Mouse (Mus musculus): ENCODE data around the gene Adamts2. TPM values are rescaled to one million over a fixed set of nuclear protein-coding genes. Genes with fewer than 3 reads are reported as not detected.

Gene Adamts2
- polyA plus RNA-seq, 1 experiment from 2014 or later, result 0.46 TPM

DNA sequence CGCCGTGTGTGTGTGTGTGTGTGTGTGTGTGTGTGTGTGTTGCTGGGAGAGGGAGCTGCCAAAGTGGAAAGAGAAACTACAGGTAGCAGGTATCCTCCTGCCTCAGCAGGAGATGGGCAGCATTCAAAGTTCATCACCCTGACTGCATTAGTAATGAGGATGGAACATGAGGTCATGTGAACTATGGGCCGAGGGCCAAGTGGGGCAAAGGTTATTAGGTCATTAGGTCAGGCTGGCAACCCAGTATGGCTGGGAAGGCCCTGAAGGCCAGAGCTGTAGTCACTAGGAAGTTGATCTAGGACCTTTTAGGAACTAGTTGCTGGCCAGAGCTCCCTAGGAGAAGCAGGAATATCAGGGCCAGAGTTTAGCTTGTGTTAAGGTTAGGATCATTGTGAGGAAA is 131.3 kb downstream of the Adamts2 start:
- peaks cover 7% of the 10 kb centered on the region; the same call in 1 of the 2 replicates for H3K4me1 ChIP-seq
- WGBS, result 23% methylated on average over 2 of the region's 3 CpGs
- no peaks in the 10 kb centered on the region for H3K36me3 ChIP-seq
- no peak for DNase-seq (ENCODE audit: low spot score)
- H3K9me3 ChIP-seq (replicated peaks), result no peaks in the 10 kb centered on the region
- no peak overlapping the region for H3K4me3 ChIP-seq
- no peaks in the 10 kb centered on the region for H3K27me3 ChIP-seq (ENCODE audit: low read depth, poor library complexity, severe bottlenecking)
- no peak overlapping the region for H3K27ac ChIP-seq

DNA sequence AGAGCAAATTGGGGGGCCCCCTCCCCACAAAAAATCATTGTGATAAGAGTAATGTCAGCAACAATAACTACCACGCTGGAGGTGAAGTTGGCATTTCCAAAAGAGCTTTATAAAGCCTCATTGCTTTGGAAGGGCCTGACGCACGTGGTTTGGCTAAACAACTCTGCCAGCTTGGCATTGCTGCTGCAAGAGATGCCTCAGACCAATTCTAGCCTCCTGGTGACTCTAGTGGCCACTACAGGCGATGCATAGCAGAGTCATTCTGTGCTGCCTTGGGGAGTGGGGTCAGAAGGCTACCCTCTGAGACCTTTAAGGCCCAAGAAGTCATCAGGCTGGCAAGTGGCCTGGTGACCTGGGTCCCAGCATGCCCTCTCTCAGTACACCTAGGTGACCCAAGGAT is 132.2 kb downstream of the Adamts2 start:
- Histone ChIP-seq H3K9me3 (replicated peaks) (no peaks in the 10 kb centered on the region), H3K4me1 (peaks cover 7% of the 10 kb centered on the region; the same call in 1 of the 2 replicates), H3K27ac (no peak overlapping the region), H3K27me3 (ENCODE audit: low read depth, poor library complexity, severe bottlenecking) (no peaks in the 10 kb centered on the region), H3K4me3 (no peak overlapping the region), H3K36me3 (no peaks in the 10 kb centered on the region)
- no peak for DNase-seq (ENCODE audit: low spot score)
- 74% methylated on average over 4 of the region's 4 CpGs for WGBS

DNA sequence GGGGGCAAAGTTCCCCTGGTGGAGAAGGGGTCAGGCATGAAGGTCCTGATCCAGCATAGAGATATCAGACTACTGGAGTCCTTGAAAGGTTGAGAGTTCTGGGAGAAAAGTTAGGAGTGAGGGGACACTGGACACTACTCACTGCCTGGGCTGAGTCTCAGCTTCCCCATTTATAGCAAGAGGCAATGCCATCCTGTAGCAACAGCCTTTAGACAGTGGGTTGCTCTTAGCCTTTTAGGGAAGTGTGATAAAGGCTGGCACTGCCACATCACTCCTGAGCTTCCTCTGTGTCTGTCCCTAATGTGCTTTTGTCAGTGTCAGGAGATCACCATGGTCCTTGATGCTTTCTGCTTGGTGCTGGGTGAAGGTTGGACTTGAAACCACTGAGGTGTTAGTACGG is 134.7 kb downstream of the Adamts2 start:
- no peak for DNase-seq (ENCODE audit: low spot score)
- no peaks in the 10 kb centered on the region for H3K9me3 ChIP-seq (replicated peaks)
- no peak overlapping the region for H3K27ac ChIP-seq
- H3K4me3 ChIP-seq, result no peak overlapping the region
- peaks cover 11% of the 10 kb centered on the region for H3K4me1 ChIP-seq
- no peaks in the 10 kb centered on the region for H3K27me3 ChIP-seq (ENCODE audit: low read depth, poor library complexity, severe bottlenecking)
- H3K36me3 ChIP-seq, result no peaks in the 10 kb centered on the region
- 90% methylated on average over 1 of the region's 1 CpGs for WGBS

GRCm38 (mm10) chr11:50738436-50738835 is 136.6 kb downstream of the Adamts2 start:
- Histone ChIP-seq H3K36me3 (no peaks in the 10 kb centered on the region), H3K4me3 (no peak overlapping the region), H3K27ac (no peak overlapping the region), H3K9me3 (replicated peaks) (no peaks in the 10 kb centered on the region), H3K4me1 (peaks cover 5% of the 10 kb centered on the region), H3K27me3 (ENCODE audit: low read depth, poor library complexity, severe bottlenecking) (no peaks in the 10 kb centered on the region)
- DNase-seq (ENCODE audit: low spot score), result no peak
- 100% methylated on average over 1 of the region's 1 CpGs for WGBS

- peaks cover 4% of the 10 kb centered on the region; the same call in 1 of the 2 replicates for H3K4me1 ChIP-seq
- 56% methylated on average over 10 of the region's 10 CpGs for WGBS
Measured at GRCm38 (mm10) chr11:50739453-50739852, 137.6 kb downstream of the Adamts2 start.

GRCm38 (mm10) chr11:50742146-50742545 is 140.3 kb downstream of the Adamts2 start:
- 90% methylated on average over 1 of the region's 1 CpGs for WGBS
- Histone ChIP-seq H3K4me3 (no peak overlapping the region), H3K27ac (no peak overlapping the region), H3K36me3 (no peaks in the 10 kb centered on the region), H3K4me1 (peaks cover 11% of the 10 kb centered on the region; the same call in 1 of the 2 replicates), H3K9me3 (replicated peaks) (no peaks in the 10 kb centered on the region), H3K27me3 (ENCODE audit: low read depth, poor library complexity, severe bottlenecking) (no peaks in the 10 kb centered on the region)
- DNase-seq (ENCODE audit: low spot score), result no peak

More at GRCm38 (mm10) chr11:50739453-50739852, 137.6 kb downstream of the Adamts2 start:
- DNase-seq (ENCODE audit: low spot score), result no peak
- no peaks in the 10 kb centered on the region for H3K9me3 ChIP-seq (replicated peaks)
- H3K36me3 ChIP-seq, result no peaks in the 10 kb centered on the region
- no peak overlapping the region for H3K27ac ChIP-seq
- H3K27me3 ChIP-seq (ENCODE audit: low read depth, poor library complexity, severe bottlenecking), result no peaks in the 10 kb centered on the region
- no peak overlapping the region for H3K4me3 ChIP-seq

DNA sequence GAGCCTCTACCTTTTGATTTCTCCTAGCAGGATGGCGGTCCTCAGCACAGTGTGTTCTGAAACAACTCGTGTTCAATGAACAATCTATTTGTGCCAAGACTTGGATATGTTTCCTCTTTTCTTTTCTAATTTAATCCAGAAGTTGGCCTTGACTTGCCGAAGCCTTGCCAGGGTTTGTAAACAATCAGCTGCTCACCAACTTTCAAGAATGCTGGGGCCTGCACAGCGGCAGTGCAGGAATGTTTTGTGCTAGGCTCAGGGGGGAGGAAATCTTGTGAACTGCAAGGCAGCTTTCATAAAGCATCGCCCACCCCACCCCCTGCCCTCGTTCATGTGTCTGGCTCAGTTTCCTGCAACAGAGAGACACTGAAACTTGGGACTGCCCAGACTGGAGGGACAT is 143.1 kb downstream of the Adamts2 start:
- Histone ChIP-seq H3K27me3 (ENCODE audit: low read depth, poor library complexity, severe bottlenecking) (no peaks in the 10 kb centered on the region), H3K36me3 (no peaks in the 10 kb centered on the region), H3K9me3 (replicated peaks) (no peaks in the 10 kb centered on the region), H3K27ac (0 out of 2 replicates have a peak overlapping the region, but pooled peaks have one; percentile 4), H3K4me3 (no peak overlapping the region), H3K4me1 (0 out of 2 replicates have a peak, but pooled peaks cover 7% of the 10 kb centered on the region)
- no peak for DNase-seq (ENCODE audit: low spot score)
- WGBS, result 71% methylated on average over 6 of the region's 6 CpGs

GRCm38 (mm10) chr11:50746508-50746907 is 144.6 kb downstream of the Adamts2 start:
- Histone ChIP-seq H3K4me3 (no peak overlapping the region), H3K36me3 (no peaks in the 10 kb centered on the region), H3K4me1 (peaks cover 12% of the 10 kb centered on the region; the same call in 1 of the 2 replicates), H3K27ac (no peak overlapping the region), H3K27me3 (ENCODE audit: low read depth, poor library complexity, severe bottlenecking) (no peaks in the 10 kb centered on the region), H3K9me3 (replicated peaks) (no peaks in the 10 kb centered on the region)
- WGBS, result 46% methylated on average over 2 of the region's 2 CpGs
- no peak for DNase-seq (ENCODE audit: low spot score)

DNA sequence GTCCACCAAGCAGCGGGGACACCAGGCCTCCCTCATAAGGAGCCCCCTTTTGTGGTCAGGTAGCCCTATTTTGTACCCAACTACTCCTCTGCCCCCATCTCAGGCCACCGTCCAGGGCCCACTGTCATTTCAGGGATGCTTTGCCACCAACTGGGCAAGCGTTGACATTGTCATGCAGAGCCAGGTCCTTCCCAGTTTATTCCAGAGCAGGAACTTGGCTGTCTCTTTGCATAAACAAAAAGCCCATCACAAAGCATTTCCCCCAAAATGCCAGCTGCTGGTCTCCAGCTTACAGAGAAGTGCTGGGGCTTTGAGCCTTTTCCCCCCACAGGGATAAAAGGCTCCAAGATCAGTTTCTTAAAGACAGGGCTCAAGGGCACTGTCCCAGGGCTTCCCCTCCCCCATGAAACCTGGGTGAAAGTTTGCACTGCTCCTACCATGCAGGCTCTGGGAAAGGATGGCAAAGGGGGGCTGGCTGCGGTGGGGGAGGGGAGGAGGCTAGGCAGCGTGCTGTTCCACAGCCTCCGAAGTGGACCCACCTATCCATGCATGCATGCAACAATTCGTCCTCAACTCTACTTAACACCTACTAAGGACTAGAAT is 149.2 kb downstream of the Adamts2 start:
- DNase-seq (ENCODE audit: low spot score), result no peak
- WGBS, result 41% methylated on average over 7 of the region's 7 CpGs
- Histone ChIP-seq H3K4me3 (no peak overlapping the region), H3K36me3 (no peaks in the 10 kb centered on the region), H3K27ac (no peak overlapping the region), H3K27me3 (ENCODE audit: low read depth, poor library complexity, severe bottlenecking) (no peaks in the 10 kb centered on the region), H3K9me3 (replicated peaks) (no peaks in the 10 kb centered on the region), H3K4me1 (peaks cover 6% of the 10 kb centered on the region; the same call in 1 of the 2 replicates)

- H3K9me3 ChIP-seq (replicated peaks), result no peaks in the 10 kb centered on the region
- H3K27me3 ChIP-seq (ENCODE audit: low read depth, poor library complexity, severe bottlenecking), result no peaks in the 10 kb centered on the region
- 61% methylated on average over 4 of the region's 4 CpGs for WGBS
- peaks cover 4% of the 10 kb centered on the region; the same call in 1 of the 2 replicates for H3K4me1 ChIP-seq
- H3K36me3 ChIP-seq, result no peaks in the 10 kb centered on the region
- peak; percentile 35 for DNase-seq (ENCODE audit: low spot score)
- no peak overlapping the region for H3K27ac ChIP-seq
- H3K4me3 ChIP-seq, result no peak overlapping the region
Measured at GRCm38 (mm10) chr11:50757741-50758140, 155.9 kb downstream of the Adamts2 start.

DNA sequence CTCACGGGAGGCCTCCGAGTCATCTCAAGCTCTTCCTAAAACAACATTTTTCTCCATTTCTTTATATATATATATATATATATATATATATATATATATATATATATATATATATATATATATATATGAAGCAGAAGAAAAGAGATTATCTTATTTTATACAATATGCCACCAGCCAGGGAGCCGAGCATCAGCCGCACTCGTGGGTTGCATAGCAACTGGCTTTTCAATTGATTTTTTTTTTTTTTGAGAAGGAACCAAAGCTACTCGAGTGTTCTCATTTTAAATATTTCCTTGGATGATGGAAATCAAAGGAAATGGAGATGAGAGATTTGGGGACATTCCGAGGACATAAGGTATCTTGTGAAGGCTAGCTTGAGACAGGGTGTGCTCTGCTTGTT is 164.6 kb downstream of the Adamts2 start:
- H3K4me1 ChIP-seq, result peaks cover 9% of the 10 kb centered on the region; the same call in 1 of the 2 replicates
- no peaks in the 10 kb centered on the region for H3K27me3 ChIP-seq (ENCODE audit: low read depth, poor library complexity, severe bottlenecking)
- no peaks in the 10 kb centered on the region for H3K9me3 ChIP-seq (replicated peaks)
- WGBS, result 86% methylated on average over 7 of the region's 7 CpGs
- H3K4me3 ChIP-seq, result no peak overlapping the region
- no peak overlapping the region for H3K27ac ChIP-seq
- H3K36me3 ChIP-seq, result no peaks in the 10 kb centered on the region
- DNase-seq (ENCODE audit: low spot score), result no peak

- WGBS, result 22% methylated on average over 4 of the region's 4 CpGs
- Histone ChIP-seq H3K36me3 (no peaks in the 10 kb centered on the region), H3K4me3 (no peak overlapping the region), H3K27me3 (ENCODE audit: low read depth, poor library complexity, severe bottlenecking) (no peaks in the 10 kb centered on the region), H3K27ac (no peak overlapping the region), H3K4me1 (peaks cover 9% of the 10 kb centered on the region; the same call in 1 of the 2 replicates), H3K9me3 (replicated peaks) (no peaks in the 10 kb centered on the region)
- DNase-seq (ENCODE audit: low spot score), result peak; percentile 52
Measured at GRCm38 (mm10) chr11:50767039-50767438, 165.2 kb downstream of the Adamts2 start.

- Histone ChIP-seq H3K4me3 (peak overlapping the region; percentile 41), H3K36me3 (no peaks in the 10 kb centered on the region), H3K9me3 (replicated peaks) (no peaks in the 10 kb centered on the region), H3K4me1 (peaks cover 9% of the 10 kb centered on the region; the same call in 1 of the 2 replicates), H3K27me3 (ENCODE audit: low read depth, poor library complexity, severe bottlenecking) (no peaks in the 10 kb centered on the region), H3K27ac (peak overlapping the region; percentile 62; the same call in 1 of the 2 replicates)
- 17% methylated on average over 14 of the region's 14 CpGs for WGBS
- DNase-seq (ENCODE audit: low spot score), result peak; percentile 94
Measured at GRCm38 (mm10) chr11:50768995-50769749, 167.3 kb downstream of the Adamts2 start.

Measured in limb, embryonic 10.5 days (tissue).